Mouse (Mus musculus) lung, postnatal 14 days (tissue): ENCODE results near the gene Srgap3.

Source experiments
- DNase-seq: peaks from one replicate; pipeline ENCODE4 v3.0.0; 2021

The Srgap3 gene

DNA sequence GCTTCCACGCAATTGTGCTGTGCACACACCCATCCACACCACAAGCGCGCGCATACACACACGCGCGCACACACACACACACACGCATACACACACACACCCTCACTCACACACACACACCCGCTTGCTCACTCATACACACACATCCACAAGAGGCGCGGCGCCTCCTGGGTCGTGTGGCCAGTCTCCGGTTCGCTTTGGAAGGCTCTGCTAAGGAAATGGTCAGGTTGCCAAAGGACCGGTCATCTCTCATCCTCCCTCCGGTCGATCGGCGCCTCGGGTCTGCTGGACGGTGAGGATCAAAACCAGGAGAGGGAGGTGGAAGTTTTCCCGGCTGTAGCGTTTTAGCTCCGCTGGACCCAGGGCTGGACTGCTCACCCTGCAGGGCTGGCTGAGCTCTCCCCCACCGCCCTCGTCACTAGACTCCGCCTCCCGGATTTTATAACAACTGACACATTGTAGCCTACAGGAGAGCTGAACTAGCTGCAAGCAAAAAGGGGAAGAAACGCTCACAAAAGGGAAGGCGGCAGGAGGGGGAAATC lies at the start of gene Srgap3:
Srgap3 (minus strand) TSS at position 372 of the 542 bp plus-strand sequence.
- DNase-seq = peak; percentile 66

DNA sequence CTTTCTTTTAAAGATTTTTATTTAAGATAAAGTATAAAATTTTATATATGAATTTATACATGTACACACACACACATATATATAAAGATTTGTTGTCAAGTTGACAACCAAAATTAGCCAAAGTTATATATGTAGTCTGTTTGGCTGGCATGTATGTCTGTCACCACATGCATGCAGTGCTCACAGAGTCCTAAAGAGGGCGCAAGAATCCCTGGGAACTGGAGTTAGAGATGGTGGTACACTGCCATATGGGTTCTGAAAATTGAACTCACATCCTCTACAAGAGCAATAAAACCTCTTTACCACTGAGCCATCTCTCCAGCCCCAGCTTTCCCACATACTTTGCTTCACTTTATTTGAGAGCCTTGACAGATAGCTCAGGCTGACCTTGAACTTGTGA lies 48.6 kb upstream of the Srgap3 start:
- DNase-seq = no peak

DNA sequence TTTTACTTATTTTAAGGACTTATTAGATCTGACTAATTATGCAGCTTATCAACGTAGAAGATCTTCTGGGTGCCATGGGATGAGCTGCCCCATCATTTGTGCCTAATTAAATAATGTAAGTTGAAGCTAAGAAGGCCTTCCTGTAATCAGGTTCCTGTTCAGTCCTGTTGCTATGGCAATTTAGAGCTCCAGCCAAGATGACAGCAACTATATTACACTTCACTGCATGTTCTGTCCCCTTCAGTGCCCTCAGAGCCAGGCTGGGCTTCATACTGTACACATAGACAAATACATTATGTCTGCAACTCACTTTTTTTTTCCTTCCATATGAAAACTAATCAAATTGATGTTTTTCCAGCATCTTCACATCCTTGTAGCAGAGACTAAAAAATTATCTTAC lies 43.1 kb upstream of the Srgap3 start:
- DNase-seq = no peak

GRCm38 (mm10) chr6:112985362-112986314 lies 38.6 kb upstream of the Srgap3 start:
- DNase-seq = no peak

- DNase-seq = no peak
These were observed 35.2 kb upstream of the Srgap3 start for GRCm38 (mm10) chr6:112982241-112982640.

DNA sequence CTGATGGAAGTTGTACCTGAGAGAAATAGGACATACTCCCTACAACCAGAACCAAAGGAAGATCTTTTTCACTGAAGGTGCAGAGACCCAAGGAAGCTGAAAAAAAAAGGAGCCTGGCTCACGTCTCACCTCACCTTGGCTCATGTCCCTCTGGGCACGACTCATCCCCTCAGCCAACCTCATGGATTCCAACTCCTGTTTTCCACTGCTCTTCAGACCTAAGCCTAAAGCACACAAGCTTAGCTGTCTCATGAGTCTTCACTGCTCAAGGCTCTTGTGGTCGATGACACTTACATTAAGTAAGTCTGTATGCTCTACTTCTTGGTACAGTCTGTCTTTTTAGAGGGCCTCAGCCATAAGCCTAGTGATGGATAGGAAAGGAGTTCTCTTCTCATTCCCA lies 31.9 kb upstream of the Srgap3 start:
- DNase-seq = no peak

GRCm38 (mm10) chr6:112977246-112977645 lies 30.2 kb upstream of the Srgap3 start:
- DNase-seq = no peak

GRCm38 (mm10) chr6:112976541-112976940 lies 29.5 kb upstream of the Srgap3 start:
- no peak for DNase-seq

- DNase-seq = no peak
These were observed 29.1 kb upstream of the Srgap3 start for GRCm38 (mm10) chr6:112976136-112976535.

- DNase-seq = no peak
These were observed 27.0 kb upstream of the Srgap3 start for GRCm38 (mm10) chr6:112973786-112974720.

DNA sequence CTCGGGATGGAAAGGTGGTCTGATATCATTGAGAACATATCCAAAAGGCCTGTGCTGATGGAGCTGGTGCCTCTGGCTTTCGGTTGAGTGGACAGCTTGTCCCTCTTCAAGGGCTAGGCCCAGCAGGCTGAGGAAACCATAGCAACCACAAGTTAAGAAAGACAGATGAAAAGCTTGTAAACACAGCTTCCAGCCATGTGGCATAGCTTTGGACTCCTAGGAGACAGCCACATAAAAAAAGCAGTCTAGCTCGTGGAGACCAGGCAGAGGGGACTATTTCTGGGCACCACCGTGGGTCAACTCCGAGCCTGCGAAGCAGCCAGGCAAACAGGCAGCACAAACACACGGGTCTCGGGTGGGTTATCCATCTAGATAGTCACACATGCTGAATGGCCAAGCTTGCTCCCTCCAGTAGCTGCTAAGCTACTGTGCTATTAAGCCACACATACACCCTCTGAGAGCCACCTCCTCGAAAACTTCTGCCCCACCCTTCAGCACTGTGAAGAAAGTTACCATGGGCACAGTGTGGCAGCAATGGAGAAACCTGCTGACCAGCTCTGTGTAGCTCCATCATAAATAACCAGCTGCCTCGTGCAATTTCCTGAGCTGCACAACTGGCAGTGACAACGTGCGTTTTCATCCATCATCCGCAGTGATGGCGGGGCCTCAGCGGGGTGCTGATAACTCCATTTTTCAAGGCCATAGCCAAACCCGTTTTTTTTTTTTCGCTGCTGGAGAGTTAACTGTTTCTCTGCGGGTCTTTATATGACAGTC lies 26.0 kb upstream of the Srgap3 start:
- no peak for DNase-seq

DNA sequence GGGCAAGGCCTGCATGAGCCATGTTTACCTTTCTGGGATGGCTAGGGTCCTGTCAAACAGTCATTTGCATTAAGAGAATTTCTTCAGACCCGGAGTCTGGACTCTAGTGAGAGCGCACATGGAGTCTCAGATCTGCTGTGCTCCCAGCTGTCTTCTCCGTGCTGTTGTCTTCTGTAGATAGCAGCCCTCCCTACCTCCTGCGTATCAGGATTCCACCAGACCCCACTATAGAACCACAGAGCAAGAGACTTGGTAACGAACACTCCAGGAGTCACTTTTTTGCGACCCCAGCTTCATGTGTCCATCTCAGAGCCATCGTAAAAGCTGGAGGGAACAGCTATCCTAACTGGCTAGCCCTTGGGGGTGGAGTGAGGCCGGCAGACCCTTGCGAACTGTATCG lies 25.1 kb upstream of the Srgap3 start:
- no peak for DNase-seq

DNA sequence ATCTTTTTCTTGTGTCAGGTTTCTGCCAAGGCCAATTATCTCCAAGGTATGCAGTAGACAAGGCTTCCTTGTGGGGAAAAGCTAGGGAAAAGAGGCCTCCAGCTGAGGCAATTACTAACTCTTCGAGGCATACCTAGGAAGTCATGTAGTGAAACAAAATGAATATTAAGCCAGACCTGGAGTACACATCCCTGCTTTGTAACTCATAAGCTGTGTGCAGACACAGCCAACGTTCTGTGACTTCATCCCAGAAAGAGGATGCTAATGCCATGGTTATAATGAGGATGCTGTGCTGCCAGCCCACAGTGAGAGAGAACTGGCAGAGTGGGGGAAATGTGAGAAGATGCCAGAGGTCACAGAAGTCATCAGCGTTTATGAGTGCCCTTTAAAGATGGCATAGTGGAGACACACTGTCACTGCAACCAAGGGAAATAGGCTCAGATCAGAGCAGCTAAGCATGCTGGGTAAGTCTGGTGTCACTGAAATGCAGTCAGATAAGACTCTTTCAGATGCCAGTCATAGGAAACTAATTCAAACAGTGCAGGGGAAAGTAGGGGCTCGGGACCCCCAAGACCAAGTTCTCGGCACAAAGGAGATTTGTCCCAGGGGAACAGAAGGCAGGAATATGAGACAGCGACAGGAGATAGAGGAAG lies 24.2 kb upstream of the Srgap3 start:
- DNase-seq = no peak

GRCm38 (mm10) chr6:112967359-112967758 lies 20.3 kb upstream of the Srgap3 start:
- DNase-seq = no peak

DNA sequence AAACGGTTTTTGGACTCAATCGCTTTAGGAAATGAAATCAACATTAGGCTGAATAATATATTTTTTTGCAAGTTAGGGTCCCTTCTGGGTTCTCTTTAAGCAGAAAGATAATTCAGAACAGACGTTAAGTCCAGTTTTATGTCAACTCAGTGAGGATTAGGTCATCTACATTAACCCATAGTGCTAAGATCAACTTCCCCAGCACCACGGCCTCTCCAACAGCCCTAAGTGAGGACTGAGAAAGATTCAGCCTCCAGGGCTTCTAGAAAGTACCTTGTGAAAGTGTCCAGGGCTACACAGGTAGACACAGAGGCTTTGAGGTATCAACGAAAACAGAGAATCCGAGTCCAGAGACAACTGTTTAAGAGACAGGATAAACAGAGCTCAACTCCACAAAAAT lies 11.3 kb upstream of the Srgap3 start:
- no peak for DNase-seq

DNA sequence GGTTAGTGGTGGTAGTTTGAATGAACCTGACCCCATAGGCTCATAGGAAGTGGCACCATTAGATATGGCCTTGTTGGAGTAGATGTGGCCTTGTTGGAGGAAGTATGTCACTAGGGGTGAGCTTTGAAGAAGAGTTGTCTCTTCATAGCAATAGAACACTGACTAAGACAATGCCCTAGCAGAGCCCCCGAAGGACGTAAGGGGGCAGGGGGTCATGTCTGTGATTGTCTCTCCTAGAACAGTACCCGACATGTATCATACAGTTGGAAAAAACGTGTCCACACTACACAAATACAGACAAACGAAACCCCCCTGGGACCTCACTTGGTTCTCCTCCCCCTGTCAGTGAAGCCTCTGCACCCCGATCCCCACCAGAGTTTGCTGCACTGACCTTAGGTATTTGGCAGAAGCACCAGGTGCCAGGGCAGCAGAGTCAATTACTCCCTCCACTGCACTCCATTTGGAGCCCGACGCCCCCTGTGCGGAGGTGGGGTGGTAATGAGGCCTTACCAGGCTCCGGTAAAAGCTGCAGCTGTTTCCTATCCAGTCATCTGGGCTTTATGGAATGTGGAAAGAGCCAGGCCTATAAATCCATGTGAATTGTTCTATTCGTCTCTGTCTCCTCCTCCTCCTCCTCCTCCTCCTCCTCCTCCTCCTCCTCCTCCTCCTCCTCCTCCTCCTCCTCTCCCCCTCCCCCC lies 10.7 kb upstream of the Srgap3 start:
- DNase-seq = no peak

DNA sequence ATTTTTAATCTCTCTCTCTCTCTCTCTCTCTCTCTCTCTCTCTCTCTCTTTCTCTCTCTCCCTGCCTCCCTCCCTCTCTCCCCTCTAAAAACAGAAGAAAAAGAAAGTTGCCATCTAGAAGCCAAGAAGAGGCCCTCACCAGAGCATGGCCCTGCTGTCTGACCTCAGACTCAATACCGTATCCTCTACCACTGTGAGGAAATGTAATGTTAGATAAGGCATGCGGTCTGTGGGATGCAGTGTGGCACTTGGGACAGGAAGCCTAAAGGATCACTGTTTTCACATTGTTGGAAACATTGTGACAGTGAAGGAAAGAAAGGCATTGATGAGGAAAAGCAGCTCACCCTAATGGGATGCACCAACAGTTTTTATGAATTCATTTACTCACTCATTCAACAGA lies 8.7 kb upstream of the Srgap3 start:
- no peak for DNase-seq

DNA sequence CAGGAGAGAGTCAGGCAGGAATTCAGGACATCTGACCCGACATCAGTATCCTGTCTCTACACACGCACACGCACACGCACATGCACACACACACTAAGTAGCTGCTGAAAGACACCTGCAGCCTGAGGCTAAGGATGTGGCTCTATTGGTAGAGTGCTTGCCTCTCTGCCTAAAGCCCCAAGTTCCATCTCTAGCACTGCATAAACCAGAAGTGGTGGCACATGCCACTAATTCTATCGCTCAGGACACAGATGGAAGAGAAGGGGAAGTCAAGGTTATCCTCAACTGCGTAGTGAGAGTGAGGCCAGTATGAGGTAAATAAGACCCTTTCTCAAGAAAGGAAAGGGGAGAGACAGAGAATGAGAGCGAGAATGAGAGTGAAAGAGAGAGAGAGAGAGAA lies 6.8 kb upstream of the Srgap3 start:
- DNase-seq = no peak

DNA sequence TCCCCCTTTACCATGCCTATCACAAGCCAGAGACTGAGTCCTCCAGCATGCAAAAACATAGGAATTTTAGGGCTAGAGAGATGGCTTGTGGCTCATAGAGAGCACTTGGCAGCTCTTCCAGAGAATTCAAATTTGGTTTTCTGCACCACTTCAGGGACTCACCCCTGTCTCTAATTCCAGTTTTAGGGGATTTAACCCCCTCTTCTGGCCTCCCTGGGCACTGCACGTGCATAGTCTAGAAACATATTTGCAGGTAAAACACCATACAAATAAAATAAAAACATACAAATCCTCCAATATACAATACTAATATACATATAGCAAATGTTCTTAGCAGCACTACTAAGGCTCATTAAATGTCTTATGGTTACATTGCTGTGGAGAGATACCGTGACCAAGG lies 4.2 kb upstream of the Srgap3 start:
- DNase-seq = no peak

- no peak for DNase-seq
These were observed 3.4 kb upstream of the Srgap3 start for GRCm38 (mm10) chr6:112950205-112951110.
